Mouse (Mus musculus) heart, embryonic 13.5 days (tissue): Measurements from ENCODE around the gene Rps5. TPM values are rescaled to one million over a fixed set of nuclear protein-coding genes. Genes with fewer than 3 reads are reported as not detected.
"Not testable (repeated sequence)": the region's sequence is repeated elsewhere in the genome, so short reads cannot be mapped to it uniquely, and the experiment has no call there.

Source experiments
- ATAC-seq: fragments of 200-750 bp; cut with Nextera tagmentation; 2 replicates; pipeline ENCODE4 v1.8.0; 2017; ENCODE audit warnings: moderate TSS enrichment; ENCODE audit not compliant: insufficient number of reproducible peaks, low FRiP score, low TSS enrichment; ENCODE audit errors: extremely low read depth
- H3K27ac ChIP-seq: fragments of 300-500 bp; sonication (generic); replicated peaks from 2 replicates; pipeline ENCODE4 v1.5.1; 2015; ENCODE audit warnings: moderate library complexity, mild to moderate bottlenecking, inconsistent platforms
- H3K27me3 ChIP-seq: fragments of 300-500 bp; sonication (generic); replicated peaks from 2 replicates; pipeline ENCODE4 v1.6.1; 2015; ENCODE audit warnings: mild to moderate bottlenecking, inconsistent platforms
- H3K36me3 ChIP-seq: fragments of 300-500 bp; sonication (generic); 2 replicates; pipeline ENCODE4 v1.6.1; 2015; ENCODE audit warnings: mild to moderate bottlenecking, inconsistent platforms
- H3K4me1 ChIP-seq: fragments of 300-500 bp; sonication (generic); 2 replicates; pipeline ENCODE4 v1.6.1; 2015; ENCODE audit warnings: inconsistent platforms
- H3K4me2 ChIP-seq: fragments of 300-500 bp; sonication (generic); 2 replicates; pipeline ENCODE4 v1.6.1; 2015; ENCODE audit warnings: inconsistent platforms, mild to moderate bottlenecking, moderate library complexity
- H3K4me3 ChIP-seq: fragments of 300-500 bp; sonication (generic); 2 replicates; pipeline ENCODE4 v1.5.1; 2015; ENCODE audit warnings: moderate library complexity, mild to moderate bottlenecking, inconsistent platforms
- H3K9ac ChIP-seq: fragments of 300-500 bp; sonication (generic); 2 replicates; pipeline ENCODE4 v1.6.1; 2015; ENCODE audit warnings: inconsistent platforms, mild to moderate bottlenecking, moderate library complexity
- H3K9me3 ChIP-seq: fragments of 300-500 bp; sonication (generic); 2 replicates; pipeline ENCODE4 v1.6.1; 2016; ENCODE audit warnings: inconsistent platforms
- WGBS: fragments of 180-500 bp; shearing (Covaris S2); methylation state at CpG from one replicate; pipeline ENCODE4 v1.1.7; 2015; ENCODE audit warnings: mixed read lengths; 5-methylcytosine and 5-hydroxymethylcytosine counted together
- polyA plus RNA-seq: library from polyadenylated mRNA; unstranded; fragments of >200 nt; fragmentation: Nextera tagmentation; extraction: Ambion mirVana; gene quantifications from 2 replicates; pipeline ENCODE4 v1.2.1, GENCODE M21; 2015

The Rps5 gene
- 564 and 647 TPM in 2 replicates for polyA plus RNA-seq

GRCm38 (mm10) chr7:12921705-12922465, at the start of gene Rps5:
Gene Rps5, plus strand, starts transcription at chr7:12922290.
- peak; percentile 98 for ATAC-seq
- Histone ChIP-seq H3K27me3 (peaks cover 2% of the 10 kb centered on the region; the same call in 1 of the 2 replicates), H3K4me1 (peaks cover 20% of the 10 kb centered on the region), H3K9ac (peak within 1 kb of the TSS; percentile 96), H3K27ac (peak within 1 kb of the TSS; percentile 98), H3K9me3 (no peaks in the 10 kb centered on the region), H3K4me3 (peak within 1 kb of the TSS; percentile 98), H3K36me3 (peaks cover 41% of the 10 kb centered on the region), H3K4me2 (peak within 1 kb of the TSS; percentile 99)
- under 1% methylated on average over 55 of the region's 55 CpGs for WGBS

- Histone ChIP-seq H3K9ac (no peak overlapping the region), H3K27ac (no peak overlapping the region), H3K9me3 (peaks cover 4% of the 10 kb centered on the region; the same call in 1 of the 2 replicates), H3K4me3 (no peak overlapping the region), H3K4me2 (no peak overlapping the region), H3K36me3 (no peaks in the 10 kb centered on the region), H3K4me1 (no peaks in the 10 kb centered on the region), H3K27me3 (no peaks in the 10 kb centered on the region)
- 24% methylated on average over 3 of the region's 3 CpGs for WGBS
- ATAC-seq = no peak
These were observed 47.8 kb upstream of the Rps5 start for GRCm38 (mm10) chr7:12874301-12874700.

DNA sequence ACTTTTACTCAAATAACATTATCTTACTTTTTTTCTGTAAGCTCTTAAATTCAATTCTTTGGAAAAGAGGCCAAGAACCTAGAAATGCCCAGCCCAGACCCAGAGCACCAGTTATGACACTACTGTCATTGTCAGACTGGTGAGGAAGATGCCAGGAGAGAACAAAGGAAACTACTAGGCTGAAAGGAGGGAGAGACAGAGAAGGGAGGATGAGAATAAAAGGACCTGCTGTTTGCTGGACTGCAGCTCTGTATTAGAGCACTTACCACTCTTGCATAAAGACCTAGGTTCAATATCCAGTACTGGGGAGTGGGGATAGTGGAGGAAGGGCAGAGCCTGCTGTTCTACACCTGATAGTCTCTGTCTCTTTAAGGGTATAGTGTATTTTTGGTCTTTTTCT, 42.1 kb upstream of the Rps5 start:
- Histone ChIP-seq H3K36me3 (peaks cover 17% of the 10 kb centered on the region), H3K4me3 (no peak overlapping the region), H3K9me3 (no peaks in the 10 kb centered on the region), H3K27me3 (no peaks in the 10 kb centered on the region), H3K4me1 (peaks cover 8% of the 10 kb centered on the region), H3K9ac (no peak overlapping the region), H3K27ac (no peak overlapping the region), H3K4me2 (no peak overlapping the region)
- no peak for ATAC-seq

DNA sequence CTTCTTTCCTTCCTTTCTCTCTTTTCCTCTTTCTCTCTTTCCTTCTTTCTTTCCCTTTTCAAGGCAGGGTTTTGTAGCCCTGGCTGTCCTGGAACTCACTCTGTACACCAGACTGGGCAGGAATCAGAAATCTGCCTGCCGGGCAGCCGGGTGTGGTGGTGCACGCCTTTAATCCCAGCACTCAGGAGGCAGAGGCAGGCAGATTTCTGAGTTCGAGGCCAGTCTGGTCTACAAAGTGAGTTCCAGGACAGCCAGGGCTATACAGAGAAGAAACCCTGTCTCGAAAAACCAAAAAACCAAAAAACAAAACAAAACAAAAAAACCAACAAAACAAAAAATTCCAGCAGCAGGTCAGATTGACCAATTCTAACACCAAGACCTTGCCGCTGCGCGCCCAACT, 41.6 kb upstream of the Rps5 start:
- not testable (repeated sequence) for H3K27ac ChIP-seq, H3K9me3 ChIP-seq, ATAC-seq, H3K27me3 ChIP-seq, H3K4me1 ChIP-seq
- peak overlapping the region; percentile 69 for H3K4me3 ChIP-seq
- peaks cover 21% of the 10 kb centered on the region for H3K36me3 ChIP-seq
- peak overlapping the region; percentile 72 for H3K9ac ChIP-seq
- peak overlapping the region; percentile 88 for H3K4me2 ChIP-seq
- 39% methylated on average over 8 of the region's 8 CpGs for WGBS

- H3K4me3 ChIP-seq = peak within 1 kb of the TSS; percentile 69
- peak; percentile 98 for ATAC-seq
- H3K27me3 ChIP-seq = no peaks in the 10 kb centered on the region
- peaks cover 27% of the 10 kb centered on the region for H3K36me3 ChIP-seq
- no peaks in the 10 kb centered on the region for H3K9me3 ChIP-seq
- 1% methylated on average over 35 of the region's 35 CpGs for WGBS
- peak within 1 kb of the TSS; percentile 88 for H3K4me2 ChIP-seq
- H3K27ac ChIP-seq = 0 out of 2 replicates have a peak within 1 kb of the TSS, but pooled peaks have one; percentile 20
- H3K4me1 ChIP-seq = peaks cover 8% of the 10 kb centered on the region
- peak within 1 kb of the TSS; percentile 88 for H3K9ac ChIP-seq
These were observed 41.0 kb upstream of the Rps5 start, which contains the start of gene Zfp128 for GRCm38 (mm10) chr7:12880911-12881660. Gene Zfp128, plus strand, starts transcription at chr7:12881177.

GRCm38 (mm10) chr7:12886563-12887266, 35.4 kb upstream of the Rps5 start:
- ATAC-seq = no peak
- Histone ChIP-seq H3K9ac (no peak overlapping the region), H3K4me1 (peaks cover 5% of the 10 kb centered on the region), H3K27me3 (no peaks in the 10 kb centered on the region), H3K4me3 (no peak overlapping the region), H3K36me3 (peaks cover 84% of the 10 kb centered on the region), H3K4me2 (no peak overlapping the region), H3K27ac (no peak overlapping the region), H3K9me3 (no peaks in the 10 kb centered on the region)
- 85% methylated on average over 12 of the region's 12 CpGs for WGBS

DNA sequence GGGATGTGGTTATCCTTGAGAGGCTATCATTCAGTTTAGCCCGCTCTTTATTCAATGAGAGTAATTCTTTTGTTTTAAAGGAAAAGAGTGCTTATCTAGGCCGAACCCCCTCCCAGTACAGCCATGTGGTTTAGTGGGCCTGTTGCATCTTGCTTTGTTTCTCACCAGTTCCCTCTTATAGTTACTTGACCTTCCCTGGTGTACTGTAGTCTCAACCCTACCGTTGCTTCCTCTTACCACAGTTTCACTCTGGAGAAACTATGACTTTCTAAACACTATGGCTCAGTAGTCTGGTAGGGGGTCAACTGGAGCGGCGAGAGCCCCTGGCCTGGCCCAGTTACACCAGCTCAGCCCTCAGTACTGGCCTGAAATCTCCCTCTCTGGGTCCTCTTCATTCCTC, 34.5 kb upstream of the Rps5 start:
- Histone ChIP-seq H3K9me3 (no peaks in the 10 kb centered on the region), H3K9ac (no peak overlapping the region), H3K36me3 (peaks cover 91% of the 10 kb centered on the region), H3K27me3 (no peaks in the 10 kb centered on the region), H3K27ac (no peak overlapping the region), H3K4me3 (no peak overlapping the region), H3K4me1 (no peaks in the 10 kb centered on the region), H3K4me2 (no peak overlapping the region)
- no peak for ATAC-seq
- WGBS = 92% methylated on average over 5 of the region's 5 CpGs

GRCm38 (mm10) chr7:12890928-12891327, 31.2 kb upstream of the Rps5 start:
- no peaks in the 10 kb centered on the region for H3K27me3 ChIP-seq
- no peak for ATAC-seq
- no peak overlapping the region for H3K4me3 ChIP-seq
- 86% methylated on average over 14 of the region's 14 CpGs for WGBS
- no peaks in the 10 kb centered on the region for H3K4me1 ChIP-seq
- H3K27ac ChIP-seq = no peak overlapping the region
- no peak overlapping the region for H3K9ac ChIP-seq
- peaks cover 65% of the 10 kb centered on the region for H3K36me3 ChIP-seq
- no peaks in the 10 kb centered on the region for H3K9me3 ChIP-seq
- no peak overlapping the region for H3K4me2 ChIP-seq

DNA sequence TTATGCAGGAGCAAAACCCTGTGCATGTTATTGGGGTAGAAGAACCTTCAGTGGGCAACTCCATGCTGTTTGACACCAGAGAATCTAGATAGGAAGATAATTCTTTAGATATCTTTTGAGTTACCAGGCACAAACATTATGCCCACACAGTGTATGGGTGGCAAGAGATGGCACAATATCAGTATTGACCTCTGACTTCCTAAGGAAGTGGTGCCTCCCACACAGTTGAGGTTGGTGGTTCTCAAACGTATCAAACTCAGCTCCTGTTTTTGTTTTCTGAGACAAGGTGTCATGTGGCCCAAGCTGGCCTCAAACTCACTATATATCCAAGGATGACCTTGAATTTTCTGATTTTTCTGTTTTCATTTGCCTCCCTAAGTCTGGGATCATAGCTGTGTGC, 30.8 kb upstream of the Rps5 start:
- no peaks in the 10 kb centered on the region for H3K27me3 ChIP-seq
- no peak overlapping the region for H3K27ac ChIP-seq
- H3K9ac ChIP-seq = no peak overlapping the region
- 69% methylated on average over 1 of the region's 1 CpGs for WGBS
- H3K4me3 ChIP-seq = no peak overlapping the region
- H3K9me3 ChIP-seq = no peaks in the 10 kb centered on the region
- ATAC-seq = no peak
- H3K4me1 ChIP-seq = no peaks in the 10 kb centered on the region
- H3K4me2 ChIP-seq = no peak overlapping the region
- peaks cover 61% of the 10 kb centered on the region for H3K36me3 ChIP-seq

GRCm38 (mm10) chr7:12897655-12898410, 24.3 kb upstream of the Rps5 start, which contains the start of gene Zscan22:
Gene Zscan22, plus strand, starts transcription at chr7:12897815.
- H3K9ac ChIP-seq = peak within 1 kb of the TSS; percentile 88
- H3K36me3 ChIP-seq = peaks cover 12% of the 10 kb centered on the region
- peaks cover 8% of the 10 kb centered on the region for H3K4me1 ChIP-seq
- peak; percentile 95 for ATAC-seq
- peak within 1 kb of the TSS; percentile 63; the same call in 1 of the 2 replicates for H3K27ac ChIP-seq
- H3K4me2 ChIP-seq = peak within 1 kb of the TSS; percentile 68
- no peaks in the 10 kb centered on the region for H3K27me3 ChIP-seq
- 4% methylated on average over 36 of the region's 36 CpGs for WGBS
- no peaks in the 10 kb centered on the region for H3K9me3 ChIP-seq
- H3K4me3 ChIP-seq = peak within 1 kb of the TSS; percentile 78
